In the genomic region with DNA sequence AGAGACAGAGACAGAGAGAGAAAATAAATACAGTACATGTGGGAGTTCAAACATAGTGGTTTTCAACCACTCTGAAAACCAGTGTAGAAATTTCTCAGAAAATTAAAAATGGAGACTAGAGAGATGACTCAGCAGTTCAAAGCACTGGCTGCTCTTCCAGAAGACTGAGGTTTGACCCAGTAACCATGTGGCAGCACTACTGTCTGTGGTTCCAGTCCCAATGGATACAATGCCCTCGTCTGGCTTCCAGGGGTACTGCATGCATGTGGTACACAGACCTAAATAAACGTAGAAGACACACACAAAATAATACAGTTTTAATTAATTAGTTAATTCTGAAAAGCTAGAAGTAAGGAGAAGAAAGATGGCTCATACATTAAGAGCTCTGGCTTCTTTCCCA, we compare ENCODE assay signal across 11 mouse cellular contexts. TPM values are rescaled to one million over a fixed set of nuclear protein-coding genes. Genes with fewer than 3 reads are reported as not detected.
DNase-seq lines count a peak whose midpoint lies in the region; ATAC-seq and TF ChIP-seq lines count a peak whose summit lies in the region.
"Had no signal": no experiment of that assay in that cellular context is flagged by ENCODE, and none has a peak within 500 bp of the region (broad histone marks: within the 10 kb centered on the region; RNA-seq: fewer than 3 reads in every experiment).

No protein-coding gene starts in this region.

- DNase-seq in cerebellum, adult 2 months: no peak
- no peak for DNase-seq in cerebellum, postnatal 36 days
- DNase-seq in liver, adult 2 months (ENCODE audit: extremely low read depth, low read depth, low spot score): peak; percentile 71
- no peak for DNase-seq in liver, embryonic 11.5 days (ENCODE audit: low spot score)
- DNase-seq in frontal cortex, adult 2 months (ENCODE audit: extremely low spot score in 1 of 2, low spot score in 1 of 2): no peak
- no peak for DNase-seq in cerebellum, adult 11-12 months

- no peak overlapping the region for H3K9ac ChIP-seq in liver, adult 2 months (ENCODE audit: low read depth, low read length)
- no peak overlapping the region for H3K9ac ChIP-seq in liver, embryonic 11.5 days (ENCODE audit: low read depth, low read length)
- H3K9ac ChIP-seq: embryonic facial prominence, embryonic 12.5 days; heart, embryonic 13.5 days had no signal

- H3K4me1 ChIP-seq in cerebellum, adult 2 months (ENCODE audit: control insufficient read depth, insufficient read depth, low read length): no peaks in the 10 kb centered on the region
- H3K4me1 ChIP-seq in liver, adult 2 months (ENCODE audit: control insufficient read depth, insufficient read depth, low read length): peaks cover 13% of the 10 kb centered on the region
- no peaks in the 10 kb centered on the region for H3K4me1 ChIP-seq in liver, embryonic 11.5 days (replicated peaks; ENCODE audit: control insufficient read depth, insufficient read depth, low read length)
- H3K4me1 ChIP-seq in bone marrow macrophage, adult 2 months (ENCODE audit: control insufficient read depth, insufficient read depth, low read length): no peaks in the 10 kb centered on the region
- H3K4me1 ChIP-seq: embryonic facial prominence, embryonic 12.5 days; heart, embryonic 13.5 days had no signal

- WGBS in cerebellum, adult 2 months: 71% methylated on average over 2 of the region's 2 CpGs
- 71% methylated on average over 2 of the region's 2 CpGs for WGBS in liver, adult 2 months
- WGBS in liver, embryonic 11.5 days: 66% methylated on average over 2 of the region's 2 CpGs

- TF ChIP-seq POLR2A in cerebellum, adult 2 months (IDR thresholded peaks at IDR 0.05; ENCODE audit: borderline replicate concordance, insufficient read depth, low read length): no peak
- no peak for TF ChIP-seq POLR2A in liver, adult 2 months (IDR thresholded peaks at IDR 0.05; ENCODE audit: extremely low read depth, insufficient read depth, low read length)
- no peak for TF ChIP-seq POLR2A in bone marrow macrophage, adult 2 months (IDR thresholded peaks at IDR 0.05; ENCODE audit: borderline replicate concordance, low read depth, low read length)

- H3K9me3 ChIP-seq in liver, embryonic 11.5 days (ENCODE audit: control insufficient read depth, low read length): no peaks in the 10 kb centered on the region
- H3K9me3 ChIP-seq: embryonic facial prominence, embryonic 12.5 days; heart, embryonic 13.5 days had no signal

- H3K4me3 ChIP-seq in cerebellum, adult 2 months (replicated peaks; ENCODE audit: insufficient read depth, low read depth, low read length): no peak overlapping the region
- no peak overlapping the region for H3K4me3 ChIP-seq in liver, adult 2 months (ENCODE audit: insufficient read depth, low read depth, low read length)
- no peak overlapping the region for H3K4me3 ChIP-seq in liver, embryonic 11.5 days (ENCODE audit: low read depth, low read length)
- no peak overlapping the region for H3K4me3 ChIP-seq in bone marrow macrophage, adult 2 months (ENCODE audit: insufficient read depth, low read length)
- H3K4me3 ChIP-seq: embryonic facial prominence, embryonic 12.5 days; heart, embryonic 13.5 days; myocyte had no signal

- ATAC-seq in liver, embryonic 11.5 days (replicated peaks; ENCODE audit: low FRiP score): no peak
- peak; percentile 56; the same call in 1 of the 2 replicates for ATAC-seq in megakaryocyte, adult 5-6 weeks (ENCODE audit: poor library complexity, severe bottlenecking)

- H3K27me3 ChIP-seq in cerebellum, adult 2 months (ENCODE audit: control insufficient read depth, insufficient read depth, low read length): no peaks in the 10 kb centered on the region
- H3K27me3 ChIP-seq in liver, adult 2 months (ENCODE audit: control insufficient read depth, insufficient read depth, low read length): no peaks in the 10 kb centered on the region
- H3K27me3 ChIP-seq in liver, embryonic 11.5 days (replicated peaks; ENCODE audit: control insufficient read depth, insufficient read depth, low read length): no peaks in the 10 kb centered on the region
- H3K27me3 ChIP-seq: embryonic facial prominence, embryonic 12.5 days; heart, embryonic 13.5 days had no signal

- no peak overlapping the region for H3K4me2 ChIP-seq in liver, embryonic 11.5 days
- H3K4me2 ChIP-seq: embryonic facial prominence, embryonic 12.5 days; heart, embryonic 13.5 days had no signal

- no peak overlapping the region for H3K27ac ChIP-seq in cerebellum, adult 2 months (ENCODE audit: insufficient read depth, low read length)
- H3K27ac ChIP-seq in liver, adult 2 months (replicated peaks; ENCODE audit: insufficient read depth, low read depth, low read length): no peak overlapping the region
- no peak overlapping the region for H3K27ac ChIP-seq in liver, embryonic 11.5 days (ENCODE audit: low read depth, low read length)
- no peak overlapping the region for H3K27ac ChIP-seq in bone marrow macrophage, adult 2 months (ENCODE audit: insufficient read depth, low read depth, low read length)
- H3K27ac ChIP-seq: embryonic facial prominence, embryonic 12.5 days; heart, embryonic 13.5 days had no signal

- H3K36me3 ChIP-seq in liver, adult 2 months (ENCODE audit: control insufficient read depth, insufficient read depth, low read length): no peaks in the 10 kb centered on the region
- H3K36me3 ChIP-seq in liver, embryonic 11.5 days (ENCODE audit: control insufficient read depth, insufficient read depth, low read length): no peaks in the 10 kb centered on the region
- H3K36me3 ChIP-seq: embryonic facial prominence, embryonic 12.5 days; heart, embryonic 13.5 days had no signal

- no peaks in the 10 kb centered on the region for H3K79me2 ChIP-seq in liver, adult 2 months (ENCODE audit: control insufficient read depth, insufficient read depth, low read length)

- TF ChIP-seq CTCF in cerebellum, adult 2 months (IDR thresholded peaks at IDR 0.05; ENCODE audit: borderline replicate concordance, insufficient read depth, low read depth, low read length): peak; percentile 5; the same call in 1 of the 2 replicates
- TF ChIP-seq CTCF in liver, adult 2 months (IDR thresholded peaks at IDR 0.05; ENCODE audit: low read depth, low read length): peak; percentile 71
- TF ChIP-seq CTCF in bone marrow macrophage, adult 2 months (IDR thresholded peaks at IDR 0.05; ENCODE audit: low read depth, low read length): 0 out of 2 replicates have a peak, but pooled peaks have one; percentile 18

RNA-seq across cellular contexts. Expression of gene Ces3a, which starts 23.4 kb away (rescaled TPM):
- not detected in 2 replicates for polyA plus RNA-seq in cerebellum, adult 2 months (2012; rRNA removed)
- total RNA-seq in liver, adult 2 months (2014; rRNA removed): 819 and 925 TPM in 2 replicates
- 768 and 1,045 TPM in 2 replicates for polyA plus RNA-seq in liver, adult 2 months (2012; rRNA removed)
- polyA plus RNA-seq in liver, embryonic 11.5 days (2014; fragmentation: Nextera tagmentation; extraction: Ambion mirVana): not detected in 2 replicates
- polyA plus RNA-seq in bone marrow macrophage, adult 2 months (2012; ENCODE audit: insufficient read depth, insufficient read length, missing spikeins): not detected in 2 replicates
- not detected in 2 replicates for total RNA-seq in megakaryocyte, adult 5-6 weeks (2015)
- not detected in 2 replicates for total RNA-seq in megakaryocyte, adult 5-6 weeks (2017)
- polyA plus RNA-seq in frontal cortex, adult 2 months (2012; rRNA removed): not detected in 2 replicates
- polyA plus RNA-seq: embryonic facial prominence, embryonic 12.5 days; heart, embryonic 13.5 days; myocyte had no signal

RNA-seq across cellular contexts. Expression of gene Ces2h, which starts 24.4 kb away (rescaled TPM):
- polyA plus RNA-seq in cerebellum, adult 2 months (2012; rRNA removed): not detected in 2 replicates
- total RNA-seq in liver, adult 2 months (2014; rRNA removed): 0.07 and 0.18 TPM in 2 replicates
- 0.22 and 0.26 TPM in 2 replicates for polyA plus RNA-seq in liver, adult 2 months (2012; rRNA removed)
- not detected in 2 replicates for polyA plus RNA-seq in liver, embryonic 11.5 days (2014; fragmentation: Nextera tagmentation; extraction: Ambion mirVana)
- not detected in 2 replicates for polyA plus RNA-seq in bone marrow macrophage, adult 2 months (2012; ENCODE audit: insufficient read depth, insufficient read length, missing spikeins)
- total RNA-seq in megakaryocyte, adult 5-6 weeks (2015): not detected in 2 replicates
- total RNA-seq in megakaryocyte, adult 5-6 weeks (2017): not detected in 2 replicates
- not detected in 2 replicates for polyA plus RNA-seq in frontal cortex, adult 2 months (2012; rRNA removed)
- polyA plus RNA-seq: embryonic facial prominence, embryonic 12.5 days; heart, embryonic 13.5 days; myocyte had no signal

RNA-seq across cellular contexts. Expression of gene Ces3b, which starts 58.5 kb away (rescaled TPM):
- not detected in 2 replicates for polyA plus RNA-seq in cerebellum, adult 2 months (2012; rRNA removed)
- total RNA-seq in liver, adult 2 months (2014; rRNA removed): 271 and 504 TPM in 2 replicates
- polyA plus RNA-seq in liver, adult 2 months (2012; rRNA removed): 213 and 453 TPM in 2 replicates
- polyA plus RNA-seq in liver, embryonic 11.5 days (2014; fragmentation: Nextera tagmentation; extraction: Ambion mirVana): not detected in 2 replicates
- polyA plus RNA-seq in bone marrow macrophage, adult 2 months (2012; ENCODE audit: insufficient read depth, insufficient read length, missing spikeins): not detected in 2 replicates
- not detected in 2 replicates for total RNA-seq in megakaryocyte, adult 5-6 weeks (2015)
- not detected in 2 replicates for total RNA-seq in megakaryocyte, adult 5-6 weeks (2017)
- polyA plus RNA-seq in frontal cortex, adult 2 months (2012; rRNA removed): not detected in 2 replicates
- polyA plus RNA-seq: embryonic facial prominence, embryonic 12.5 days; heart, embryonic 13.5 days; myocyte had no signal

Comparison
In these comparisons a context has a peak if more than half of its experiments do, and no peak if none do; other contexts are left out.
1. RNA of gene Ces3a, which starts 23.4 kb away (polyA plus RNA-seq): 768 to 1,045 TPM in liver, adult 2 months; not detected in frontal cortex, adult 2 months, not detected in cerebellum, adult 2 months, not detected in liver, embryonic 11.5 days and not detected in bone marrow macrophage, adult 2 months; every median in the first group is over 100 times any median in the second.
2. RNA of gene Ces3b, which starts 58.5 kb away (polyA plus RNA-seq): 213 to 453 TPM in liver, adult 2 months; not detected in cerebellum, adult 2 months, not detected in liver, embryonic 11.5 days, not detected in bone marrow macrophage, adult 2 months and not detected in frontal cortex, adult 2 months; every median in the first group is over 100 times any median in the second.
3. CTCF ChIP-seq: peak in every context shown above with its lines; median percentile 71 in liver, adult 2 months; 18 in bone marrow macrophage, adult 2 months; 5 in cerebellum, adult 2 months.